Mouse (Mus musculus): ENCODE measurements around the gene Fndc3b. TPM values are rescaled to one million over a fixed set of nuclear protein-coding genes. Genes with fewer than 3 reads are reported as not detected.

Gene Fndc3b
- total RNA-seq, 2 experiments from 2014 or later = 18.9 to 26.2 TPM

DNA sequence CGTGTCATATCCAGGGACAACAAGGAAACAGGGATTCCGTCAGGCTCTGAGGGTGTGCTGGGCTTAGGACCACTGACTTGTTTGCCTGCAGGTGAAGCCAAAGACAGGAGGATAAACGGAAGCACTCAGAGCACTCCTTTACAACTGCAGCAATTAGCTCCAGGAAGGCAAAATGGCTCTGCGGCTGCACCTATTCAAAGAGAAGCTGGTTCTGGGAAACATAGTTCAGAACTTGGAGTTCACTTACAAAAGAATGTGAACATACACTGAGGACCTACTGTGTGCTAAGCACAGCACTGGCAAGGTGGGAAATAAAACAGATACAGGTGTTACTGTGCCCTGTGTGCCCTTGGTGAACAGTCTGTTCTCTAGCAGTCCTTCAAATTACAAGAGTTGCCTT, 177.4 kb downstream of the Fndc3b start:
- no peak for TF ChIP-seq CTCF (conservative IDR thresholded peaks at IDR 0.05)
- Histone ChIP-seq H3K4me3 (no peak overlapping the region), H3K27ac (no peak overlapping the region)
- DNase-seq (ENCODE audit: low spot score in 2 of 2) = no peak

DNA sequence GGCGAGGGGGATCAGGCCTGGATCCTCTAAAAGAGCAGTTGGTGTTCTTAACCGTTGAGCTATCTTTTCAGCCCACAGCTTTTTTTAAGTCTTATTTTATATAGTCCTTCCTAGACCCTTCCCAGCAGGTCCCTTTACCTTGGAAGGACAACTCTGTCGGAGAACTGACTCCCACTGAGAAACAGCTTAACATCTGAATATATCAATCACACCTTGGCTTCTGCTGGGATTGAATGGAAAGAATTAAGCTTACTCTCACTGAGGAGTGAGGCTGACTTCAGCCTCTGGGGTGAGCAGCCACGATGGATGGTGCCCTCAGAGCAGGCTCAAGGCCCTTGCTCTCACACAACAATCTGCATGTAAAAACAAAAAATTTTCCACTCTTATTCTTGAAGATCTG, 179.1 kb downstream of the Fndc3b start:
- Histone ChIP-seq H3K27ac (no peak overlapping the region), H3K4me3 (no peak overlapping the region)
- DNase-seq (ENCODE audit: low spot score in 2 of 2) = no peak
- TF ChIP-seq CTCF (conservative IDR thresholded peaks at IDR 0.05) = no peak

DNA sequence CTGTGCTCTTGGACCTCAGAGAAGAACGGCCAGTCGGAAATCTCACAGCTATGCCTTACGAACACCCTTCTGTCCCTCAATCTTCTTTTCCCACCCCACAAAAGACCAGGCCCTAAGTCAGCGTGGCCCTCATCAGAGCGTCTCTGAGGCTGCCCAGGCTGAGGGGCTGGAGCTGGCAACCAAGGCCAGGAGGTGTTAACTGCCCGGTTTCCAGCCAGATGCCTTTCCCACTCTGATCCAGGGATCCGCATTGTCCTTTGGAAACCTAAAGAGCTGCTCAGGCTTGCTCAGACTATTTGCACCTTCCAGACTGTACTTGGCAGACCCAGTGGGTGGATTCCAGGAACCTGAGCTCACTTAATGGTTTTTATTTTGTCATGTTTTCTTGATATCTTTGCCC, 180.7 kb downstream of the Fndc3b start:
- no peak for TF ChIP-seq CTCF (conservative IDR thresholded peaks at IDR 0.05)
- Histone ChIP-seq H3K4me3 (no peak overlapping the region), H3K27ac (no peak overlapping the region)
- no peak for DNase-seq (ENCODE audit: low spot score in 2 of 2)

DNA sequence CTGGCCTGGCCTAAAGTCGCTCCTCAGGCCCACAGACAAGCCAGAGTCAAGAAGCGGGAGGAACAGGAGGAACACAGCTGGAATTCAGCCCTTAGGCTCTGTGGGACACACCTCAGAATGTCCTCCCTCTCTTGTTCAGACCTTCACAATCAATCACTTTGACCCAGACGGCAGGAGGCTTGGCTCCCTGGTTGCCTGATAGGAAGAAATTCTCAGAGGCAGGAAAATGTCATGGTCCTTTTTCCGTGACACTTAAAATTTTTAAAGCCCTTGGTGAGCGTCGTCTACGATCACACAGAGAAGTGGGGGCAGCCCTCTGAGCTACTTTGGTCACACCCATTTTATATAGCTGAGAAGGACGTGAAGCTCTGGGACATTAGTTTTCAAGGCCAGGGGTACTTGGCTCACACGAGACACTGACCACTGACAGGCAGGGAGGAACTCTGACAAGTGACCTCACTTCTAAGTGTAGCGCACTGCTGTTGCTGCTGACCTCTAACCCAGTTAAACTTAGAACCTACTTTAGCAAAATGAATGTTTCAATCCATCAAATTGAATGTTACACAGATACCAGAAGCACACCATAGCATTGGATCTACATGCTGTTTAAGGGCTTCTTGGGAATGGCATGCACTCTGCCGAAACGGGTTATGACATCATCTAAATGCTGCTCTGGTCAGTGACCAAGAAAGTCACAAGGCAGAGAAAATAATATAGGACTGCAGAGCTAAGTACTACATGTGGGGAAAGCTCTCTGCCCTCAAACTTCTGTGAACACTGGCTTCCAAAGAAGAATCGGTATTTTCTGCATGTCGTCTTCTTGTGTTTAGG, 181.7 kb downstream of the Fndc3b start:
- Histone ChIP-seq H3K4me3 (no peak overlapping the region), H3K27ac (no peak overlapping the region)
- DNase-seq (ENCODE audit: low spot score in 2 of 2) = no peak
- TF ChIP-seq CTCF (conservative IDR thresholded peaks at IDR 0.05) = no peak

DNA sequence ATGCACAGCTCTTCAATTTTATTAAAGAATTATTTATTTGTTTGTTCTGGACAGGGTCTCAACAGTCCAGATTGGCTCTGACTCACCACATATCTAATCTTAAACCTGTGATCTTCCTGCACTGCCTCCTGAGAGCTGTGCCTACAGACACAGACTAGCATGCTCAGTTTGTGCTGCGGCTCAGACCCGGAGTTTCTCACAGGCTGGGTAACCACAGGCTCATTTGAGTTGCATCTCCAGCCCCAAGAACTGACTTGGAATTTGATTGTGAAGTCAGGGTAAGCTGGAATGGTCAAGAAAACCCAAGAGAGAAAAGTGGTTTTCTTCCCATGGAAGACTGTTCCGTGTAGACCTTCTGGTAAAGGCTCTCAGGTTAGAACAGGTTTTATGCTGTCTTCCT, 184.1 kb downstream of the Fndc3b start:
- DNase-seq (ENCODE audit: low spot score in 2 of 2) = no peak
- Histone ChIP-seq H3K27ac (no peak overlapping the region), H3K4me3 (no peak overlapping the region)
- TF ChIP-seq CTCF (conservative IDR thresholded peaks at IDR 0.05) = no peak

DNA sequence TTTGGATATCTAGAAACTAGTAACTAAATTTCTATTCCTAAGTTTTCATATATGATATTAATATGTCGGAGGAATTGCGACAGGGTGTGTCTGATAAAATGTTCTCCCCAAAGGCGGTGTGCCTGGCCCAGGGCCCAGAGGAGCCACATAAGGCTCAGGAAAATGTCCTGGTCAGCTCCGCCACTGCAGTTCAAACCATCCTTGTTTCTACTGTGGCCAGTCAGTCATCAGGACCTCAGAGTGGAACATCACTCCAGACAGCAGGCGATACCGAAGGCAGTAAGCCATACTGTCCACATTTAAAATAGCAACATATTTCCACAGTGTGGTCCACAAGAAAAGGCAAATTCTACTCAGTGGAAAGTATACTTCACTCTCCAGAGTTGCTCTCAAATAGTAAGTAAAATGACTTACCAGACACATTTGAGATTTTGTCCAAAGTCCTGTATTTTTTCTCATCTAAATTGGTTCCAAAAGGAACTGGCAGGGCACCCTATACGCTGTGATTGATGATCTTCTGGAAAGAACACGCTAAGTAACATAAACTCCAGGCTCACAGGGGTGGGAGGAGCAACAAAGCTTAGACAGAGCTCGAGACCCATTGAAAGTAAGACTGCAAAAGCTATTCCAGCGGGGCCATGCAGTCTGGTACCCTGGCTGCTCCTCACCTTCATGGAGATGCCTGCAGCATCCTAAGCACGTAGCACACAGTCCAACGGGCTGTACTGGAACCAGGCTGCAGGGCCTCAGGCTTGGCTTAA, 187.8 kb downstream of the Fndc3b start:
- no peak for DNase-seq (ENCODE audit: low spot score in 2 of 2)
- Histone ChIP-seq H3K4me3 (no peak overlapping the region), H3K27ac (no peak overlapping the region)
- TF ChIP-seq CTCF (conservative IDR thresholded peaks at IDR 0.05) = no peak

DNA sequence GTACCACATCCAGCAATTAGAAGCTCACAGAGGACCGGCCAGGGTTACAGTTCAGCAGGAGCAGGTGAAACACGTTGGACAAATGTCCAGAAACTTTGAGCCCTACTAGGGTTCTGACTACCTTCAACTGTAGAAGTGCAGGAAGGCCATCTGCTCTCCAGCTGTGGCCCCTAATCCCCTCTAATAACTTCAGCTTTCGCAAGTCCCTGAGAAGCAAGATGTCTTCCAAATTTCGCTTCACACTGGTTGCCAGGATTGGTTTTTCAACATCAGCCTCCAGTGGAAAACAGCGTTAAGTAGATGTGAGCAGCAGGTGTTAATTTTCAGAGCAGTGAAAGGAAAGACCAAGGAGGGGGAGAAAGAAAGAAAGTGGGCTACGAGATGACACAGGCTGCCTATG, 190.7 kb downstream of the Fndc3b start:
- TF ChIP-seq CTCF (conservative IDR thresholded peaks at IDR 0.05) = no peak
- H3K4me3 ChIP-seq = no peak overlapping the region
- DNase-seq (ENCODE audit: low spot score in 2 of 2) = no peak

DNA sequence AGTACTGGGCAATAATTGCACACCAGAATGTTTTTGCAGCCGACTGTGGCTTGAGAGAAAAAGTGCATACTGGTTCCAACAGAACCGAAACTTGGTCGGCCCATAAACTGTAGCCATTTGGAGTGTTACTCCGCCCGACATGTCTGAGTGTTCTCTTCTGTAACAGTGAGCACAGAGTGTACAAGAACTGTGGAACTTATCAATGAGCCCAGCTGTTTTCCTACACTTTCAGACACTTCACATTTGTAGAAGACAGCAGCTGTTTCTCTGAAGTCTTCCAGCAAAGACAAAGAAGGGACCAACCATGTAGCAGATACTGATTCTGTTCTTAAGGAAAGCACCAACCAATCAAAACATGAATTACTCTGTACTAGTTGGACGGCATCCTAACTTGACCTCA, 191.6 kb downstream of the Fndc3b start:
- no peak overlapping the region for H3K4me3 ChIP-seq
- no peak for TF ChIP-seq CTCF (conservative IDR thresholded peaks at IDR 0.05)

More for the DNA sequence above, 190.7 kb downstream of the Fndc3b start:
- no peak overlapping the region for H3K27ac ChIP-seq

DNA sequence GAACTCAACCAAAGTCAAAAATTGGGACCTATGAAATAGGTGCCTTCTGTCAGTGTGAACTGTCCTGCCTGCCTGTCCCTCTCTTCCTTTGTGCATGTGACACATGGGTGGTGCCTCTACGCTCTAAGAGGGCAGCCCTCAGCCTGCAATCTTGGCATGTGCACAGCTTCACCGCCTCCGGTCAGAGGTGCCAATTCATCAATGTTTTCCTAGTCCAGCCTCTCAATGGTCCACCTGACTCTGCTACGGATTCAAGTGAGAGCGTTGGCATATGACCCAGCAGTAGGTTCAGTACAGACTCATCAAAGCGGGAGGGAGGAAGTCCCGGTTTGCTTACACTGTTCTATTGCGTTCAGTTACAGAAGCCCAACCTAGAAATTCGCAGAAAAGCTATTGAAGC, 192.2 kb downstream of the Fndc3b start:
- no peak for TF ChIP-seq CTCF (conservative IDR thresholded peaks at IDR 0.05)
- no peak overlapping the region for H3K27ac ChIP-seq
- no peak overlapping the region for H3K4me3 ChIP-seq
- DNase-seq (ENCODE audit: low spot score in 2 of 2) = no peak

More for the DNA sequence above, 191.6 kb downstream of the Fndc3b start:
- DNase-seq (ENCODE audit: low spot score in 2 of 2) = no peak
- no peak overlapping the region for H3K27ac ChIP-seq

DNA sequence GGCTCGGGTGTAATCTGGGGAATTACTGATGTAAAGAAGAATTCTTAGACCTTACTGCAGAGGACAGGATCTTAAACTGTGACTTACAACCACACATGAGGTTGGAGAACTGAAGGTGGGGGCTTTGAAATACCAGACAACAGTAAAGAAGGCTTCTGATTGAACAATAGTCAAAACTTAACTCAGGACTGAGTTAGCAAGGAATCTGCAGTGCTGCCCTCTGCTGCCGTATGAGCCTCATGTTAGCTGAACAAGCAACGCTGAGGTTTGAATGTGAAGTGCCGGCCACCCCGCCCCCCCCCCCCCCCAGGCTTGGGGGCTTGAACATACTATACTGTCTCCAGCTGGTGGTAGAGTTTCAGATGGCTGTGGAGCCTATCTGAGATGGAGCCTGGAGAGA, 194.6 kb downstream of the Fndc3b start:
- no peak overlapping the region for H3K27ac ChIP-seq

DNA sequence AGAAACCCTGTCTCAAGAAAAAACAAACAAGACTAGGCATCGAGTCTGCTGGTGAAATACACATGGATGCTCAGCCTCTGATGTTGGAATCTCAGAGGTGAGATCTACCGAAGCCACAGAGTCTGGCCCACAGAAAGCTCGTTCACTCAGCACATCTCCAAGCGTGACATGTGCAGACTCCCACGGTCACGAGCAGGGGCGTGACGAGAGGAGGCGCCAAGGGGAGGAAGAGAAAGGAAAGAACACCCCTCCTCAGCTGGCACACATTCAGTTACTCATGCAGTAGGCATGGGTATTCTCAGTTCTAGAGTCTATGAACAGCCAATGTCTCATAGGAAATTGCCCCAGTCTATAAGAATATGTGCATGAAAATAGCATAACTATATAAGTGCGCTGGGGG, 199.3 kb downstream of the Fndc3b start:
- no peak for DNase-seq (ENCODE audit: low spot score in 2 of 2)
- no peak for TF ChIP-seq CTCF (conservative IDR thresholded peaks at IDR 0.05)

More for the DNA sequence above, 194.6 kb downstream of the Fndc3b start:
- no peak overlapping the region for H3K4me3 ChIP-seq
- peak; percentile 64 for TF ChIP-seq CTCF (conservative IDR thresholded peaks at IDR 0.05)
- no peak for DNase-seq (ENCODE audit: low spot score in 2 of 2)

DNA sequence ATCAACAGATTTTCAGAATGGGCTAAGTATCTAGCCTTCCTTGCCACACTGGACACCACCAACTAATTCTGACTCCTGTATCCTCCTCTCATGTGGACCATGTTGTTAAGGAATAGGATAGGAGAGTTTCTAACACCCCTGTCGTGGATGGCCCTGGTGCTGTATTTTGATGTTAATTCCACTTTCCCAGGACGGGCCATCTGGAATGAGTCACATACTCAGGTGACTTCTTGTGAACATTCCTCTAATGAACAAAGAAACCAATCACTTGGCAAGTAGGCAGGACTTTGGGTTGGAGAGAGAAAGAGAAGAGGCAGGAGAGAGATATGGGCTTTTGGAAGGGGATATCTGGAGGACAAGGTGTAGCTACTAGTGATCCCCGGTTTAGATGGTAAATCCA, 204.2 kb downstream of the Fndc3b start:
- no peak overlapping the region for H3K27ac ChIP-seq
- DNase-seq (ENCODE audit: low spot score in 2 of 2) = no peak
- no peak overlapping the region for H3K4me3 ChIP-seq
- no peak for TF ChIP-seq CTCF (conservative IDR thresholded peaks at IDR 0.05)

More for the DNA sequence above, 199.3 kb downstream of the Fndc3b start:
- Histone ChIP-seq H3K4me3 (no peak overlapping the region), H3K27ac (no peak overlapping the region)

DNA sequence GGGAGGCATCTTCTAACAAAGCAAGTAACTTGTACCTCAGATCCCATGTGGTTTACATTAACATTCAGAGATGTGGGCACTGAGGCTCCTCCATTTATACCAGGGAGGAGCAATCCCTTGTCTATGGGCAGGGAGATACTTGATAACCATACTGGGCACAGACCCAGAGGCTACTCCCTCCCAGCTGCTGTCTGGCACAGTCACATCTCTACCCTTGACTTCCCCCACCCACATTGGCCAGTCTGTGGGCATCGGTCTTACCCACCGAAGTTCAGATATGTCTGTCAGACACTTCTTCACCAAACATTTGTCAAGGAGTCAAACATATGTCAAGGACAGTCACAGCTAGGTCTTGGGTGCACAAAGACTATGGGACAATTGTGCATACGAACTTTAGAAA, 205.5 kb downstream of the Fndc3b start:
- no peak for TF ChIP-seq CTCF (conservative IDR thresholded peaks at IDR 0.05)
- Histone ChIP-seq H3K4me3 (no peak overlapping the region), H3K27ac (no peak overlapping the region)
- DNase-seq (ENCODE audit: low spot score in 2 of 2) = no peak
